Mouse (Mus musculus) heart, postnatal 25 days (tissue): ENCODE results near the gene Il12rb2. TPM values are rescaled to one million over a fixed set of nuclear protein-coding genes. Genes with fewer than 3 reads are reported as not detected.

Source experiments
- total RNA-seq, 2 experiments: library from RNA; stranded (reverse); gene quantifications; 2 replicates each; pipeline ENCODE4 v1.2.3; 2021

Il12rb2 gene
- total RNA-seq, 2 experiments from 2014 or later = 0.08 TPM; not detected in 1

Other genes starting within 250 kb of the Il12rb2 start
- gene Serbp1, start 138.0 kb downstream of the Il12rb2 start, total RNA-seq = 100 to 1,000 TPM; 191 to 213 TPM
- gene Il23r, start 115.7 kb upstream of the Il12rb2 start, total RNA-seq = not detected
- gene Tacstd2, start 159.6 kb upstream of the Il12rb2 start, total RNA-seq = not detected